In genomic region chrX:153832606-153833005, GRCm38 (mm10) we compare ENCODE assay signal across 8 mouse cellular contexts. TPM values are rescaled to one million over a fixed set of nuclear protein-coding genes. Genes with fewer than 3 reads are reported as not detected.
A peak's percentile ranks its signal among the peaks of the same experiment; 100 is the strongest.
DNase-seq lines count a peak whose midpoint lies in the region; ATAC-seq lines count a peak whose summit lies in the region.

No protein-coding gene starts in this region.

- H3K4me3 ChIP-seq in erythroblast, embryonic 14.5 days (replicated peaks), result peak overlapping the region; percentile 26
- H3K4me3 ChIP-seq in lung, embryonic 15.5 days, result peak overlapping the region; percentile 53
- H3K4me3 ChIP-seq in hindbrain, embryonic 13.5 days, result peak overlapping the region; percentile 52
- peak overlapping the region; percentile 46 for H3K4me3 ChIP-seq in midbrain, embryonic 11.5 days (ENCODE audit: low read depth, low read length)

- H3K4me2 ChIP-seq in lung, embryonic 15.5 days, result peak overlapping the region; percentile 58
- H3K4me2 ChIP-seq in hindbrain, embryonic 13.5 days, result peak overlapping the region; percentile 52
- H3K4me2 ChIP-seq in midbrain, embryonic 11.5 days, result peak overlapping the region; percentile 51

- 16% methylated on average over 14 of the region's 14 CpGs for WGBS in lung, embryonic 15.5 days
- 24% methylated on average over 14 of the region's 14 CpGs for WGBS in hindbrain, embryonic 13.5 days
- 24% methylated on average over 14 of the region's 14 CpGs for WGBS in midbrain, embryonic 11.5 days

- H3K27me3 ChIP-seq in erythroblast, embryonic 14.5 days (ENCODE audit: control insufficient read depth), result peaks cover 5% of the 10 kb centered on the region; the same call in 1 of the 2 replicates
- no peaks in the 10 kb centered on the region for H3K27me3 ChIP-seq in lung, embryonic 15.5 days
- H3K27me3 ChIP-seq in hindbrain, embryonic 13.5 days, result no peaks in the 10 kb centered on the region
- H3K27me3 ChIP-seq in midbrain, embryonic 11.5 days (ENCODE audit: control insufficient read depth, insufficient read depth, low read length), result no peaks in the 10 kb centered on the region

- no peaks in the 10 kb centered on the region for H3K9me3 ChIP-seq in erythroblast, embryonic 14.5 days (ENCODE audit: control insufficient read depth, low read length)
- no peaks in the 10 kb centered on the region for H3K9me3 ChIP-seq in lung, embryonic 15.5 days
- H3K9me3 ChIP-seq in hindbrain, embryonic 13.5 days, result no peaks in the 10 kb centered on the region
- no peaks in the 10 kb centered on the region for H3K9me3 ChIP-seq in midbrain, embryonic 11.5 days (ENCODE audit: control insufficient read depth, low read length)

- no peak for DNase-seq in lung, postnatal 10 days
- peak; percentile 84 for DNase-seq in midbrain, embryonic 11.5 days (ENCODE audit: low spot score, missing footprints)
- no peak for DNase-seq in thymus, adult 18-20 months
- no peak for DNase-seq in thymus, postnatal 25 days

- no peak overlapping the region for H3K27ac ChIP-seq in lung, embryonic 15.5 days
- H3K27ac ChIP-seq in hindbrain, embryonic 13.5 days, result peak overlapping the region; percentile 70; the same call in 1 of the 2 replicates
- H3K27ac ChIP-seq in midbrain, embryonic 11.5 days (ENCODE audit: low read depth, low read length), result no peak overlapping the region

- peak overlapping the region; percentile 37 for H3K9ac ChIP-seq in lung, embryonic 15.5 days
- peak overlapping the region; percentile 70 for H3K9ac ChIP-seq in hindbrain, embryonic 13.5 days
- H3K9ac ChIP-seq in midbrain, embryonic 11.5 days (ENCODE audit: low read length), result peak overlapping the region; percentile 58

- H3K36me3 ChIP-seq in erythroblast, embryonic 14.5 days (ENCODE audit: control insufficient read depth), result no peaks in the 10 kb centered on the region
- no peaks in the 10 kb centered on the region for H3K36me3 ChIP-seq in lung, embryonic 15.5 days
- H3K36me3 ChIP-seq in hindbrain, embryonic 13.5 days, result no peaks in the 10 kb centered on the region
- no peaks in the 10 kb centered on the region for H3K36me3 ChIP-seq in midbrain, embryonic 11.5 days (ENCODE audit: control insufficient read depth, insufficient read depth, low read length)

- H3K4me1 ChIP-seq in erythroblast, embryonic 14.5 days (ENCODE audit: control insufficient read depth), result no peaks in the 10 kb centered on the region
- H3K4me1 ChIP-seq in lung, embryonic 15.5 days, result no peaks in the 10 kb centered on the region
- H3K4me1 ChIP-seq in hindbrain, embryonic 13.5 days (replicated peaks), result peaks cover 3% of the 10 kb centered on the region; the same call in 1 of the 2 replicates
- no peaks in the 10 kb centered on the region for H3K4me1 ChIP-seq in midbrain, embryonic 11.5 days (ENCODE audit: control insufficient read depth, insufficient read depth, low read length)

- ATAC-seq in erythroblast, adult 5-6 weeks (replicated peaks; ENCODE audit: low FRiP score, poor library complexity, severe bottlenecking), result no peak
- peak; percentile 52; the same call in 1 of the 2 replicates for ATAC-seq in lung, embryonic 15.5 days (ENCODE audit: borderline replicate concordance, extremely low read depth, low FRiP score, low TSS enrichment)
- peak; percentile 70 for ATAC-seq in hindbrain, embryonic 13.5 days (ENCODE audit: low FRiP score)
- ATAC-seq in midbrain, embryonic 11.5 days (ENCODE audit: low FRiP score), result peak; percentile 72

RNA-seq across cellular contexts. Expression of gene Spin2c, which starts 0.6 kb away (rescaled TPM):
- polyA plus RNA-seq in erythroblast, embryonic 14.5 days (2012), result not detected in 2 replicates
- total RNA-seq in erythroblast, adult 5-6 weeks (2015; ENCODE audit: low replicate concordance), result not detected in 2 replicates
- total RNA-seq in erythroblast, adult 5-6 weeks (2017; ENCODE audit: low replicate concordance), result not detected in 2 replicates
- 16.6 and 18.9 TPM in 2 replicates for polyA plus RNA-seq in lung, embryonic 15.5 days (2015; fragmentation: Nextera tagmentation; extraction: Ambion mirVana)
- polyA plus RNA-seq in hindbrain, embryonic 13.5 days (2015; fragmentation: Nextera tagmentation; extraction: Ambion mirVana), result 21.0 and 22.4 TPM in 2 replicates
- polyA plus RNA-seq in midbrain, embryonic 11.5 days (2014; fragmentation: Nextera tagmentation; extraction: Ambion mirVana), result 10.6 and 11.9 TPM in 2 replicates

Comparison
In these comparisons a context has a peak if more than half of its experiments do, and no peak if none do; other contexts are left out.
1. RNA of gene Spin2c, which starts 0.6 kb away (polyA plus RNA-seq): 21.0 to 22.4 TPM in hindbrain, embryonic 13.5 days, 16.6 to 18.9 TPM in lung, embryonic 15.5 days and 10.6 to 11.9 TPM in midbrain, embryonic 11.5 days; not detected in erythroblast, embryonic 14.5 days; every median in the first group is over 10 times any median in the second.
2. Peak in every context shown above with its lines, with median percentiles within 50 percentile points of each other: H3K4me3 ChIP-seq, H3K4me2 ChIP-seq and H3K9ac ChIP-seq.